Mouse (Mus musculus): ENCODE measurements around the gene Ccl5.

DNA sequence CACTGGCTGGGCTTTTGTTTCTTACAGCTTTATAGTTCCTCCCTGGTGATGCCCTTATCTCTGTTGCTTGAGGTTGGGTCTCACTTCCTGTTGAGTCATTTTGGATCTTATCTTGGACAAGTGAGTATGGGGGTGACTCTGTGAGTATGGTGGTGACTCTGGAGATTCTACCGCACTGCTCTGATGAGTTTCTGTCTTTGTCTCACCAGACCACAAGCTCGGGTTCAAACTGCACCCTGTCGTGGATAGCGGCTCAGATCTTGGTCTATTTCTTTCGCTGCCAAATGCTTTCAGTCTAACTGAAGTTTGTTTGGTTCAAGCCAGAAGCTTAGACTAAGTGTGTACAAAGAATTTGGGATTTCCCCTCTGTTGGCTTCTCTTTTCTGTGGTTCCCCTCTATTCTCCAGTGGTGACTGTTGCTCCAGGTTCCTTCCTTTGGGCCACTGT is 19.9 kb upstream of the Ccl5 start:
- TF ChIP-seq POLR2A (IDR thresholded peaks at IDR 0.05; ENCODE audit: insufficient read depth, low read depth, low read length) (no peak), CTCF (IDR thresholded peaks at IDR 0.05; ENCODE audit: insufficient read depth, low read depth, low read length) (no peak)
